Mouse (Mus musculus): Measurements from ENCODE around the gene Ptges. TPM values are rescaled to one million over a fixed set of nuclear protein-coding genes. Genes with fewer than 3 reads are reported as not detected.

The Ptges gene
- total and polyA plus RNA-seq, 3 experiments, result not detected

- Histone ChIP-seq H3K4me1 (ENCODE audit: control insufficient read depth in 1 of 2, insufficient read depth in 2 of 2, low read length in 2 of 2) (no peaks in the 10 kb centered on the region), H3K36me3 (ENCODE audit: control insufficient read depth in 1 of 2, insufficient read depth in 2 of 2, low read length in 2 of 2) (no peaks in the 10 kb centered on the region), H3K4me3 (ENCODE audit: control insufficient read depth in 1 of 2, insufficient read depth in 1 of 2, low read depth in 2 of 2, low read length in 2 of 2) (no peak overlapping the region), H3K27me3 (ENCODE audit: control insufficient read depth in 1 of 2, insufficient read depth in 2 of 2, low read length in 2 of 2) (peaks cover 6 to 12% of the 10 kb centered on the region in 2 experiments), H3K9ac (ENCODE audit: control insufficient read depth, low read depth, low read length, poor library complexity, severe bottlenecking) (no peak overlapping the region), H3K9me3 (replicated peaks; ENCODE audit: insufficient read depth, low read length) (no peaks in the 10 kb centered on the region), H3K79me2 (ENCODE audit: control insufficient read depth, insufficient read depth, low read length, poor library complexity) (no peaks in the 10 kb centered on the region), H3K27ac (ENCODE audit: control insufficient read depth, low read depth, low read length) (no peak overlapping the region)
- peak; percentile 11 for DNase-seq (ENCODE audit: low read depth, low spot score)
- 0 out of 2 replicates have a peak, but pooled peaks have one; percentile 7 for TF ChIP-seq SMC3 (IDR thresholded peaks at IDR 0.05; ENCODE audit: low read depth, low read length)
- peak in 2 of 3 experiments; percentile 25 to 27; a peak in 4 of 6 replicates for TF ChIP-seq CTCF (IDR thresholded peaks at IDR 0.05 in 2 of 3, conservative IDR thresholded peaks at IDR 0.05 in 1 of 3; ENCODE audit: control insufficient read depth in 1 of 3, insufficient read depth in 1 of 3, low read depth in 2 of 3, low read length in 3 of 3, poor library complexity in 1 of 3, severe bottlenecking in 1 of 3)
- TF ChIP-seq USF2 (IDR thresholded peaks at IDR 0.05; ENCODE audit: borderline replicate concordance in 1 of 2, insufficient read depth in 1 of 2, low read depth in 1 of 2, low read length in 2 of 2), result no peak
- no peak for TF ChIP-seq RAD21 (IDR thresholded peaks at IDR 0.05; ENCODE audit: low read depth, low read length)
- TF ChIP-seq MYC (IDR thresholded peaks at IDR 0.05; ENCODE audit: low read depth, low read length), result no peak
- no peak for TF ChIP-seq ZNF384 (IDR thresholded peaks at IDR 0.05; ENCODE audit: low read depth, low read length)
- TF ChIP-seq ZKSCAN1 (IDR thresholded peaks at IDR 0.05; ENCODE audit: low read depth, low read length), result no peak
- TF ChIP-seq KAT2A (conservative IDR thresholded peaks at IDR 0.05; ENCODE audit: low read depth, low read length), result no peak
- TF ChIP-seq BHLHE40 (IDR thresholded peaks at IDR 0.05; ENCODE audit: borderline replicate concordance, low read depth, low read length), result no peak
Observed at GRCm38 (mm10) chr2:30884852-30885373, 44.8 kb downstream of the Ptges start.

GRCm38 (mm10) chr2:30881215-30881614 lies 48.4 kb downstream of the Ptges start:
- H3K79me2 ChIP-seq (ENCODE audit: control insufficient read depth, insufficient read depth, low read length, poor library complexity), result no peaks in the 10 kb centered on the region
- H3K27me3 ChIP-seq (ENCODE audit: control insufficient read depth in 1 of 2, insufficient read depth in 2 of 2, low read length in 2 of 2), result peaks cover 0 to under 1% of the 10 kb centered on the region in 2 experiments; a peak in 1 of 4 replicates
- DNase-seq (ENCODE audit: low read depth, low spot score), result no peak
- no peak for TF ChIP-seq GATA1 (IDR thresholded peaks at IDR 0.05; ENCODE audit: low read depth, low read length)
- TF ChIP-seq MYB (IDR thresholded peaks at IDR 0.05; ENCODE audit: low read depth, low read length), result no peak
- TF ChIP-seq MAFK (IDR thresholded peaks at IDR 0.05; ENCODE audit: borderline replicate concordance, low read depth, low read length), result no peak
- no peak for TF ChIP-seq NELFE (IDR thresholded peaks at IDR 0.05; ENCODE audit: low read depth, low read length)
- no peak for TF ChIP-seq SIN3A (IDR thresholded peaks at IDR 0.05; ENCODE audit: low read length)
- no peak for TF ChIP-seq TCF12 (IDR thresholded peaks at IDR 0.05; ENCODE audit: low read depth, low read length)
- TF ChIP-seq CTCF (IDR thresholded peaks at IDR 0.05 in 2 of 3, conservative IDR thresholded peaks at IDR 0.05 in 1 of 3; ENCODE audit: control insufficient read depth in 1 of 3, insufficient read depth in 1 of 3, low read depth in 2 of 3, low read length in 3 of 3, poor library complexity in 1 of 3, severe bottlenecking in 1 of 3), result no peak
- TF ChIP-seq RCOR1 (IDR thresholded peaks at IDR 0.05; ENCODE audit: low read depth, low read length), result no peak
- no peak for TF ChIP-seq CHD1 (IDR thresholded peaks at IDR 0.05; ENCODE audit: low read depth, low read length)
- TF ChIP-seq CHD2 (IDR thresholded peaks at IDR 0.05; ENCODE audit: low read length), result no peak
- TF ChIP-seq MXI1 (IDR thresholded peaks at IDR 0.05; ENCODE audit: low read depth, low read length), result no peak
- TF ChIP-seq SMC3 (IDR thresholded peaks at IDR 0.05; ENCODE audit: low read depth, low read length), result no peak
- H3K36me3 ChIP-seq (ENCODE audit: control insufficient read depth in 1 of 2, insufficient read depth in 2 of 2, low read length in 2 of 2), result no peaks in the 10 kb centered on the region
- no peaks in the 10 kb centered on the region for H3K4me1 ChIP-seq (ENCODE audit: control insufficient read depth in 1 of 2, insufficient read depth in 2 of 2, low read length in 2 of 2)
- no peaks in the 10 kb centered on the region for H3K9me3 ChIP-seq (replicated peaks; ENCODE audit: insufficient read depth, low read length)
- no peak overlapping the region for H3K9ac ChIP-seq (ENCODE audit: control insufficient read depth, low read depth, low read length, poor library complexity, severe bottlenecking)
- H3K27ac ChIP-seq (ENCODE audit: control insufficient read depth, low read depth, low read length), result no peak overlapping the region
- H3K4me3 ChIP-seq (ENCODE audit: control insufficient read depth in 1 of 2, insufficient read depth in 1 of 2, low read depth in 2 of 2, low read length in 2 of 2), result no peak overlapping the region
